Mouse (Mus musculus): ENCODE data around the gene Rictor. TPM values are rescaled to one million over a fixed set of nuclear protein-coding genes. Genes with fewer than 3 reads are reported as not detected.

Rictor gene
- polyA plus RNA-seq, 1 experiment from 2014 or later: 46.8 TPM

DNA sequence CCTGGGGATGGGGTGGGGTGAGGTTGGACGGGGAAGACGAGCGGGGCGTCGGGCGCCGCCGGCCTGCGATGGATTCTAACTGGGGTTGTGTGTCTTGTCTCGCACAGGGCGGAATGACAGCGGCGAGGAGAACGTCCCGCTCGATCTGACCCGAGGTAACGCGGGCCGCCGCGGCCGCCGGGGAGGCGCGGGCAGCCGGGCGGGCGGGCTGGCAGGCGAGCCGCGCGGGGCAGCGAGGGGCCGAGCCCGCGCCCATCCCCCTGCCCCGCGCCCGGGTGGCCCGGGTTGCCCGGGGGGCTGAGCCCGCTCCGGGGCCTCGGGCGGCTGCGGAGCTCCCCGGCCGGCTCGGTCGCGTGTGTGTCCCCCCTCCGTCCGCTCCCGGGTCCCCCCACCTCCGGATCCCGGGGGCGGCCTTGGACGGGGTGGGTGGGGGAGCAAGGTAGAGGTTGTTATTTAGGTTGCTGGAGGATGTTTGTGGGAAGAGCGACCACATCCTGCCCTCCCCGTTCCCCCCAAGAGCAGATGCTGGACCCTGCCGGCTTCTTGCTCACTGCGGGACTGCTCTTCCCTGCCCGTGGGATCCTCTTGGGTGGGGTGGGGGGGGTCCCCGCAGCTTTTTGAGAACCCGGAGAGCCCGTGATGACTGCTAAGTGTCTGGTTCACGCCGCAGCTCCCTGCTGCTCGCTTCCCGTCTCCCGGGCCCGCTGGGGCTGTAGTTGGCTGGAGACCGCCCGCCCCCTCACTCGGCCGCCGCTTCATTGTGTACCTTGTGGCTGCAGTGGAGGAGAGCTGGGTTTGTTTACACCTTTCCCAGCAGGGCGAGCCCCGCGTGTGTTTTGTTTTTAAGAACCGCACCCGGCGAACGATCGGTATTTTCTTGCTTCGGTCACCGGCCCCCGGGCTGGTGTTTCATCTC, 605 bp downstream of the Rictor start:
- DNase-seq (ENCODE audit: low spot score): peak; percentile 78
- Histone ChIP-seq H3K27ac (ENCODE audit: low read depth, low read length) (peak overlapping the region; percentile 90), H3K4me1 (replicated peaks; ENCODE audit: control insufficient read depth, insufficient read depth, low read length) (no peaks in the 10 kb centered on the region), H3K9me3 (ENCODE audit: control insufficient read depth, low read length) (no peaks in the 10 kb centered on the region), H3K4me3 (ENCODE audit: low read depth, low read length) (peak overlapping the region; percentile 91), H3K36me3 (ENCODE audit: control insufficient read depth, insufficient read depth, low read length) (no peaks in the 10 kb centered on the region), H3K27me3 (ENCODE audit: control insufficient read depth, insufficient read depth, low read length) (no peaks in the 10 kb centered on the region), H3K4me2 (ENCODE audit: low read depth, low read length, severe bottlenecking) (peak overlapping the region; percentile 76), H3K9ac (ENCODE audit: low read length) (peak overlapping the region; percentile 90)
- peak; percentile 77 for ATAC-seq (replicated peaks; ENCODE audit: low FRiP score)
- WGBS: under 1% methylated on average over 79 of the region's 89 CpGs

DNA sequence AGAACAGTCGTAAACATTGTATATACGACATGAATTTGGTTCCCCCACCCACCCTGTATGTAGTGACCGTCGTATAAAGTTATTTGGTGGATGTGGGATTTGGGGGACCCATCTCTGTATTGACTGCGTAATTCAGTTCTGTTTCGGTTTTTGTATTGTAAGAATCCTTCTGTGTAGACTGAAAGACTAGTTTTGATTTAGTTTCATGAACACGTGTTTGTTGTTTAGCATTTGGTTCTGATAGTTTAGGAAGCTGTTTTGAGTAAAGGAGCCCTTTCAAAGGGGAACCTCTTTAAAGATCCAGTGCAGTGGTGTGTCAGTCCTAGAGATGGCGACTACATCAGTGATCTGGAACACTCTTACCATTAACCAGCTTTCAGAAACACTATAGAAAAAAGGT, 1.4 kb downstream of the Rictor start:
- 20% methylated on average over 8 of the region's 8 CpGs for WGBS
- DNase-seq (ENCODE audit: low spot score) (no peak), ATAC-seq (replicated peaks; ENCODE audit: low FRiP score) (no peak)
- no peaks in the 10 kb centered on the region for H3K9me3 ChIP-seq (ENCODE audit: control insufficient read depth, low read length)
- H3K27ac ChIP-seq (ENCODE audit: low read depth, low read length): no peak overlapping the region
- peak overlapping the region; percentile 76 for H3K4me2 ChIP-seq (ENCODE audit: low read depth, low read length, severe bottlenecking)
- H3K27me3 ChIP-seq (ENCODE audit: control insufficient read depth, insufficient read depth, low read length): no peaks in the 10 kb centered on the region
- H3K4me3 ChIP-seq (ENCODE audit: low read depth, low read length): peak overlapping the region; percentile 91
- no peaks in the 10 kb centered on the region for H3K36me3 ChIP-seq (ENCODE audit: control insufficient read depth, insufficient read depth, low read length)
- no peaks in the 10 kb centered on the region for H3K4me1 ChIP-seq (replicated peaks; ENCODE audit: control insufficient read depth, insufficient read depth, low read length)
- H3K9ac ChIP-seq (ENCODE audit: low read length): no peak overlapping the region; the same call in 1 of the 2 replicates

DNA sequence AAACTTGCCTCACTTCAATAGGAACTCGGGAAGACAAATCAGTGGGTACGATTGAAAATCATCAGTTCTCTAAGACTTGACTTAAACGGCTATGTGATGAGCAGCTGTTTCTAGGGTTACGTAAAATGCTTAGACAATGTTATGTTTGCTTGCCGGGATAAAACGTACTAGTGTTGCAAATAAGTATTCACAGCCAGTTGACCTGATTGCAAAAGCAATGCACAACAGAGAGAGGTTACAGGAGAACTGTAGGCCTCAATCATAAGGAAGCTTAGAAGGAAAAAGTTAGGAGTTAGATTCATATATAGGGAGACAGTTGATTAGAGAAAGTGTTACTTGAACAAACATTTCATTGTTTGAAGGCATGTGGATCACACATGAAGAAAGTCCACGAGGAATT, 2.2 kb downstream of the Rictor start:
- WGBS: 87% methylated on average over 7 of the region's 7 CpGs
- Histone ChIP-seq H3K36me3 (ENCODE audit: control insufficient read depth, insufficient read depth, low read length) (no peaks in the 10 kb centered on the region), H3K9ac (ENCODE audit: low read length) (no peak overlapping the region), H3K4me2 (ENCODE audit: low read depth, low read length, severe bottlenecking) (no peak overlapping the region), H3K4me1 (replicated peaks; ENCODE audit: control insufficient read depth, insufficient read depth, low read length) (no peaks in the 10 kb centered on the region), H3K27ac (ENCODE audit: low read depth, low read length) (no peak overlapping the region), H3K9me3 (ENCODE audit: control insufficient read depth, low read length) (no peaks in the 10 kb centered on the region), H3K4me3 (ENCODE audit: low read depth, low read length) (no peak overlapping the region), H3K27me3 (ENCODE audit: control insufficient read depth, insufficient read depth, low read length) (no peaks in the 10 kb centered on the region)
- DNase-seq (ENCODE audit: low spot score) (no peak), ATAC-seq (replicated peaks; ENCODE audit: low FRiP score) (no peak)

DNA sequence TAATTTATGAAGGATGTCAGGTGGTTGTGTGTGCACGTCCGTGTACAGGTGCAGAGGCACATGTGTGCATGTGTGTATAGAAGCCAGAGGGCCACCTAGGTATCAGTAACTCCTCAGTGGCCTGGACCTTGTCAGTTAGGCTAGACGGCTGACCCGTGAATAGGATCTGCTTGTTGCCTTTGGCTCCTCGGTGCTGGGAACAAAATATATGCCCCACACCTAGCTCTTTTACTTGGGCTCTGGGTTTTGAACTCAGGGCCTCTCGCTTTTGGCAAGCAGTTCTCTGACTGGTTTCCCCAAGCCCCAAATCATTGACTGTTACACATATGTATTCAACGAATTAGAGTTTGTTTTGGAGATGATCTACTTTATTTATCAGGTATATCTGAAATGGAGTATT, 3.0 kb downstream of the Rictor start:
- H3K27ac ChIP-seq (ENCODE audit: low read depth, low read length): no peak overlapping the region
- no peak overlapping the region for H3K4me3 ChIP-seq (ENCODE audit: low read depth, low read length)
- no peaks in the 10 kb centered on the region for H3K9me3 ChIP-seq (ENCODE audit: control insufficient read depth, low read length)
- no peaks in the 10 kb centered on the region for H3K27me3 ChIP-seq (ENCODE audit: control insufficient read depth, insufficient read depth, low read length)
- no peaks in the 10 kb centered on the region for H3K36me3 ChIP-seq (ENCODE audit: control insufficient read depth, insufficient read depth, low read length)
- ATAC-seq (replicated peaks; ENCODE audit: low FRiP score) (no peak), DNase-seq (ENCODE audit: low spot score) (no peak)
- H3K4me2 ChIP-seq (ENCODE audit: low read depth, low read length, severe bottlenecking): no peak overlapping the region
- no peaks in the 10 kb centered on the region for H3K4me1 ChIP-seq (replicated peaks; ENCODE audit: control insufficient read depth, insufficient read depth, low read length)
- 85% methylated on average over 7 of the region's 7 CpGs for WGBS
- no peak overlapping the region for H3K9ac ChIP-seq (ENCODE audit: low read length)

DNA sequence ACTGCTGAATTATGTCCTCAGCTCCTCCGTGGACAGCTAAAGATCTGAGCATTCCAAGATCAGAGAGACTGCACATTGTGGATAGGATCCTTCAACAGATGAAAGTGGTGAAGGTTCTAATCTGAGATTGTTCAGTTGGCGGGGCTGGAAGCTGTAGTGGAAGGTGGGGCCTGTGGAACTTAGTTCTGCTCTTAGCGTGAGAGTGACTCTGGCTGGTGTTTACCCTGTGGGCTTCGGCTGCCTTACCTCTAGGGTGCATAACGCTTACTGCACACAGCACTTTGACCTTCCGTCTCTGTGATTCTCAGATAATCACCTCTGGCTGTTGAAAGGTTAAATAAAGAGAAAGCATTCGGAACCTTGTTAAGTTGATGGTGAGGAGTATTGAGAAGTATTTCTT, 6.6 kb downstream of the Rictor start:
- no peak overlapping the region for H3K27ac ChIP-seq (ENCODE audit: low read depth, low read length)
- H3K4me3 ChIP-seq (ENCODE audit: low read depth, low read length): no peak overlapping the region
- no peaks in the 10 kb centered on the region for H3K4me1 ChIP-seq (replicated peaks; ENCODE audit: control insufficient read depth, insufficient read depth, low read length)
- no peaks in the 10 kb centered on the region for H3K27me3 ChIP-seq (ENCODE audit: control insufficient read depth, insufficient read depth, low read length)
- H3K9ac ChIP-seq (ENCODE audit: low read length): no peak overlapping the region
- H3K9me3 ChIP-seq (ENCODE audit: control insufficient read depth, low read length): no peaks in the 10 kb centered on the region
- ATAC-seq (replicated peaks; ENCODE audit: low FRiP score): no peak
- no peaks in the 10 kb centered on the region for H3K36me3 ChIP-seq (ENCODE audit: control insufficient read depth, insufficient read depth, low read length)
- no peak overlapping the region for H3K4me2 ChIP-seq (ENCODE audit: low read depth, low read length, severe bottlenecking)
- DNase-seq (ENCODE audit: low spot score): no peak
- WGBS: 67% methylated on average over 7 of the region's 7 CpGs

DNA sequence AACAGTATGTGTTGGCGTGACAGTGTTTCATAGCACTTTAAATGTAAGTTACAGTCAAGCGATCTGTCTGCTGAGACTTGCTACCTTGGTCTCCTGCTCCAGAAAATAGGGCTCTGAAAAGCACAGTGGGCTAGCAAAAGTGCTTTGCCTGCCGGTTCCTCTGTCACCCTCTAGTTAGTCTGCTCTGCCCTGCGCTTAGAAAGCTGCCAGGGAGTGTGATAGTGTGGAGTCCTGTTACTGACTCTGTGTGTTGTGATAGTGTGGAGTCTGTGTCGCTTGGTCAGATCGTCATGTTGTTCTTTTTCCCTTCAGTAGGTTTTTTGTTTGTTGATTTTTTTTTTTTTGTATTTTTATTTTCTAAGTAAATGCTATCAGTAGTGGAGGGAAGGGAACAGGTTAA, 7.1 kb downstream of the Rictor start:
- Histone ChIP-seq H3K4me1 (replicated peaks; ENCODE audit: control insufficient read depth, insufficient read depth, low read length) (no peaks in the 10 kb centered on the region), H3K4me2 (ENCODE audit: low read depth, low read length, severe bottlenecking) (no peak overlapping the region), H3K27ac (ENCODE audit: low read depth, low read length) (no peak overlapping the region), H3K9ac (ENCODE audit: low read length) (no peak overlapping the region), H3K4me3 (ENCODE audit: low read depth, low read length) (no peak overlapping the region), H3K9me3 (ENCODE audit: control insufficient read depth, low read length) (no peaks in the 10 kb centered on the region), H3K36me3 (ENCODE audit: control insufficient read depth, insufficient read depth, low read length) (no peaks in the 10 kb centered on the region), H3K27me3 (ENCODE audit: control insufficient read depth, insufficient read depth, low read length) (no peaks in the 10 kb centered on the region)
- 81% methylated on average over 6 of the region's 6 CpGs for WGBS
- ATAC-seq (replicated peaks; ENCODE audit: low FRiP score): no peak
- DNase-seq (ENCODE audit: low spot score): no peak

DNA sequence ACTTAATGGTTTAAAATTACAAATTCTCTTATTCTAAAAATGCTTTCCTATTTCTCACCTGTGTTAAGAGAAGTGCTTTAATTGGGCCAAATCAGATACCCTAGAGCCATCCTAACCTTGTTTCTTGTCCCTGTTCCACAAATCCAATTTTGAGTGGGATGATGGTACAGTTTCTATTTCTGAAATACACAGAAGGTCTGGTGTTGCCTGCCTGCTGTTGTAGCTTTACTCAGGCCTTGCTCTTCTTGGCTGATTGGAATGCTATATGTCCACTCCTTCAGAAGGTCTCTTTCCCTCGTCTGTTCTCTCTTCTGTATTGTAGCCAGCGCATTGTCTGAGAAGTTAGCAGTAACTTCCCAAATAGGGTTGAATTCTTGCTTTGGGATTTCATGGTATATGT, 13.2 kb downstream of the Rictor start:
- no peak for DNase-seq (ENCODE audit: low spot score)
- no peak for ATAC-seq (replicated peaks; ENCODE audit: low FRiP score)
- Histone ChIP-seq H3K36me3 (ENCODE audit: control insufficient read depth, insufficient read depth, low read length) (no peaks in the 10 kb centered on the region), H3K27ac (ENCODE audit: low read depth, low read length) (no peak overlapping the region), H3K4me1 (replicated peaks; ENCODE audit: control insufficient read depth, insufficient read depth, low read length) (no peaks in the 10 kb centered on the region), H3K9ac (ENCODE audit: low read length) (no peak overlapping the region), H3K27me3 (ENCODE audit: control insufficient read depth, insufficient read depth, low read length) (no peaks in the 10 kb centered on the region), H3K4me2 (ENCODE audit: low read depth, low read length, severe bottlenecking) (no peak overlapping the region), H3K9me3 (ENCODE audit: control insufficient read depth, low read length) (no peaks in the 10 kb centered on the region), H3K4me3 (ENCODE audit: low read depth, low read length) (no peak overlapping the region)
- WGBS: 88% methylated on average over 2 of the region's 2 CpGs

DNA sequence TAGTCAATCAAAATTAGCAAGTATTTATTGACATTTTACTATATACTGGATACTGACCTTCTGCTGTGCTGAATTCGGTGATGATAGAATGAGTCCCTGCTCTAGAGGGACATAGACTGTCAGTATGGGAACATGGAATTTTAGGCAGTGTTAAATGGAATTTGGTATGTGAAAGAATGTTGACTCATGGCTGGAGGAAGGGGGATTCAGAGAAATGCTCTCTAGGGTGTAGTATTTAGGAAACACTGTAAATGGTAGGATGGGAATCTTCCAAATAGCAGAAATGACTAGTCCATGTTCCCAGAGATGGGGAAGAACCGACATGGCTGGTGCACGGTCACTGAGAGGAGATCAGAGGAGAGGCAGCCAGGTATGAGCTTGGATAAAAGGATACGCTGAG, 13.6 kb downstream of the Rictor start:
- Histone ChIP-seq H3K9me3 (ENCODE audit: control insufficient read depth, low read length) (no peaks in the 10 kb centered on the region), H3K4me3 (ENCODE audit: low read depth, low read length) (no peak overlapping the region), H3K4me1 (replicated peaks; ENCODE audit: control insufficient read depth, insufficient read depth, low read length) (no peaks in the 10 kb centered on the region), H3K27ac (ENCODE audit: low read depth, low read length) (no peak overlapping the region), H3K36me3 (ENCODE audit: control insufficient read depth, insufficient read depth, low read length) (no peaks in the 10 kb centered on the region), H3K4me2 (ENCODE audit: low read depth, low read length, severe bottlenecking) (no peak overlapping the region), H3K27me3 (ENCODE audit: control insufficient read depth, insufficient read depth, low read length) (no peaks in the 10 kb centered on the region), H3K9ac (ENCODE audit: low read length) (no peak overlapping the region)
- 95% methylated on average over 4 of the region's 4 CpGs for WGBS
- DNase-seq (ENCODE audit: low spot score): no peak
- no peak for ATAC-seq (replicated peaks; ENCODE audit: low FRiP score)

All from forebrain, embryonic 11.5 days (tissue).